Mouse (Mus musculus): ENCODE measurements at regions not wholly inside any gene's neighbourhood (a gene's known extent, or its start where the extent isn't known, plus 50 kb on each side); places are given as distances from the start of the nearest gene placed in this dataset.

GRCm38 (mm10) chr10:96724436-96725175 is 107.8 kb downstream of the Btg1 start:
- no peak for DNase-seq (ENCODE audit: low read depth)

DNA sequence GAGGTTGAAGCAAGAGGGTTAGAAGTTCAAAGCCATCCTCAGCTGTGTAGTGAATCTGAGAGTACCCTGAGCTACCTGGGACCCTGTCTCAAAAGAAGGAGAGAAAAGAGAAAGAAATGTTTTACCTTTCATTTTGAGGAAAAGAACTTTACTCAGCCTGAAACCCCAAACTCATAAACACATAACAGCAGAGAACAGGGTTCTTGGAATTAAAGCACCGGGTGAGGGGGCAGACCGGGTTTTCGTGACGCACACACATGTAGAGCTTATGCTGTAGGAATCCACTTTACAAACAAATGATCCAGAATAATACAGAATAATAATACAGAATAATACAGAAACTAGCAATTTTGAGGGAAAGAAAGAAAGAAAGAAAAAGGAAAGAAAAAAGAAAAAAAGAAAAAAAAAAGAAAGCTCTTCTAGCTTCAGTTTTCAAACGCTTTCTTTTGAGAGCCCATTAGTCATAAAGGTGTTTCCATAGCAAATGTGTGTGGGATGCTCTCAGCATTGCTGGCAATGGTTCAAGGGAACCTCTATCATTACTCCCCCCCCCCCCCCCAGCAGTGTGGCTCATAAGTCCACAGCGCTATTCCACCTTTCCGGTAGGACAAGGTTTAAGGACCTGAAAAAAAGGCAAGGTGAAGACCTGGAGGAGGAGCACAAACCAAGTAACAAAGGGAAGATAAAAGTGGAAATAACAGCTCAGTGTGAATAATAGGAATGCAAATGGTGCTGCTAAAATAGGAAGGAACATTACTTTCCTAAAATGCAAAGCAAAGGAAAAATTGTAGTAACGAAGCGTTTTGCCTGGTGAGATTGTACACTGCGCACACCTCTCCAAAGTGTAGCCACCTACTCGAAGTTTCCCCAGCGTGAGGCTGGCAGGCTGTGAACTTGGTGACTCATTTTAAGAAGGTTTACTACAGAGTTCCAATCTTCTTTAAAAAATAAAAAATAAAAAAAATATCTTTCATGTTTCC is 110.3 kb downstream of the Btg1 start:
- no peak for DNase-seq (ENCODE audit: low read depth)

DNA sequence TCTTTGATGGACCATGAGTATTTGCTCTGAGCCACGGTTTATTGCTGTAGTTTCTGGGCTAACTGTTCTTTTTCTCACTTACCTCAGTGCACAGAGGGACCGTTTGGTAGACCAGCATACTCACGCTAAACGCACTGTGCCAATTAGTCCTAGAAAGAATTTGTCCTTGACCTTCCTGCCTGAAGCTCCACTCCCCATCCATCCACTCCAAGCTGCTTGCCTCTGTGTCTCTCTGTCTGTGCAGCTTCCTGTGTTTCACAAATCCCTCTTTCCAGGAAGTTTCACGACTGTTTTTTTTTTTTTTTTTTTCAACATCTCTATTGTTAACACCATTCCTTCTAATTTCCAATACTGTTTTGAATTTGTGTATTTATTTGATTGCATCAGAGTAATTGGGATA is 116.8 kb downstream of the Btg1 start:
- no peak for DNase-seq (ENCODE audit: low read depth)

GRCm38 (mm10) chr10:96735146-96735545 is 118.3 kb downstream of the Btg1 start:
- DNase-seq (ENCODE audit: low read depth), result no peak

DNA sequence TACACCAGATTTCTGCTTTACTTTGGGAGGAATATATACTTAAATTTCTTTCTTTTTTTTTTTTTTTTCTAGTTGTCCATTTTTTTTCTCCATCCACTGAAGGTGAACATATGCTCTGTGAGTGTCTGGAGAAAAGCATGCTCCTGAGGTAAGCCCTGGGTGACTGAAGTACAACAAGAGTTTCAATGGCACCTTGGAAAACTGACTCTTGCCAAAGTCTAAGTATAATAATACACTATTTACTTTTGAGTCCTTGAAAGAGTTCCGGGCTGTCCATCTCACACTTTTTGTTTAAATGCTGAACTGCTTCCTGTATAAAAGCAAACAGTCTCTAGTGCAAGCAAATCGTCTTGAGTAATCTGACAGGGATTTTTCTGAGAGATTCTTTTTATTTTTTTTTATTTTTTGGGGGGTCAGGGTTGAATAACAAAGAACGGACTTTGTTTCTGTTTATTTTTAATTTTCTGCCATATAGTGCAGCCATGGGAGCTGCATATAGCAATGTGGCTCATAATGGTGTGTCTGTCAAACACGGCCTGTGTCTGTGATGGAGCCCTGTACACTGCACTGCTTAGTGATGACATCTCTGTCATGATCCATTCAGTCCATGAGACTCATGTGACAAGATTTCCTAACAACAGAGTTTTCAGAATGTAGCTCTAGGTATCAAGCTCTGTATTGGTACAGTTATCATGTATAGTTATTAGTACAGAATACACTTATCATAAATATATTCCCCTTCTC is 119.3 kb downstream of the Btg1 start:
- DNase-seq (ENCODE audit: low read depth), result no peak

DNA sequence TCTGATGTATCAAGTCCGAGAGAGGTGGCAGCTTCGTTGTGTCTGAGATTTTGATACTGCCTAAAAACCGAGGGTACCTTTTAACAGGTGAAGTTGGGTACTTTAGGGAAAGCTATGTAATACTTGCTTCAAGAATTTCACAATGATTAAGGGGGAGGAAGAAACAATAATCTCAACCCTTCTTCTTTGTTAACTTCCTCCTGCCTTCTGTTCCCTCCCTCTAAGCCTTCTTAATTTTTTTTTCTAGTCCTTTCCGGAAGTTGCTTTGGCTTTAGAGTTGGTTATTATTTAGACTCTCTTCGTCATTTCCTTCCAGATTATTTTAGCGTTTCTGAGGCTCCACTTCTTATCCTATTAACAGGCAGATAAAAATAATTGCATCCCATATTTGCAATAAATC is 121.2 kb downstream of the Btg1 start:
- no peak for DNase-seq (ENCODE audit: low read depth)

DNA sequence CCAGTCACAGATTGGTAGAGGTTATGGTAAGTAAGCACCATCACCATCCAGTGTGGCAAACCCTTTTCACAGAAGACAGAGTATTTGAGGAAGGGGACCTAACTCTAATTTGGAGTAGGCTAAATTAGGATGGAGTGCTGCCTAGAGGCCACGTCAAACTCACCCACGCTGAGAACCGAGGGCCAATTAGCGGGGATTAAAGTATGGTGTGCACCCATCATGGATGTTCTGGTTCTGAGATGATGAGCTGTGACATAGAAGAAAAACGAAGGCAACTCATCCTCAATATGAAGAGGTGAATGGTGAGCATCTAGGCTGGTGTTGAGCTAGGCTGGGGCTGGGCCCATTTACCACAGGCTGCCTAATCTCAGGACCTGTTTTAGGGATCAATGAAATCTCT is 121.8 kb downstream of the Btg1 start:
- DNase-seq (ENCODE audit: low read depth), result no peak

- DNase-seq (ENCODE audit: low read depth), result no peak
These were observed 127.5 kb downstream of the Btg1 start for GRCm38 (mm10) chr10:96744167-96744777.

- no peak for DNase-seq (ENCODE audit: low read depth)
These were observed 130.3 kb downstream of the Btg1 start for GRCm38 (mm10) chr10:96747015-96747663.

GRCm38 (mm10) chr10:96750861-96751260 is 134.1 kb downstream of the Btg1 start:
- DNase-seq (ENCODE audit: low read depth), result no peak

GRCm38 (mm10) chr10:96751580-96752264 is 134.9 kb downstream of the Btg1 start:
- DNase-seq (ENCODE audit: low read depth), result no peak

GRCm38 (mm10) chr10:96752531-96752930 is 135.7 kb downstream of the Btg1 start:
- no peak for DNase-seq (ENCODE audit: low read depth)

- DNase-seq (ENCODE audit: low read depth), result no peak
These were observed 136.7 kb downstream of the Btg1 start for GRCm38 (mm10) chr10:96753521-96753920.

DNA sequence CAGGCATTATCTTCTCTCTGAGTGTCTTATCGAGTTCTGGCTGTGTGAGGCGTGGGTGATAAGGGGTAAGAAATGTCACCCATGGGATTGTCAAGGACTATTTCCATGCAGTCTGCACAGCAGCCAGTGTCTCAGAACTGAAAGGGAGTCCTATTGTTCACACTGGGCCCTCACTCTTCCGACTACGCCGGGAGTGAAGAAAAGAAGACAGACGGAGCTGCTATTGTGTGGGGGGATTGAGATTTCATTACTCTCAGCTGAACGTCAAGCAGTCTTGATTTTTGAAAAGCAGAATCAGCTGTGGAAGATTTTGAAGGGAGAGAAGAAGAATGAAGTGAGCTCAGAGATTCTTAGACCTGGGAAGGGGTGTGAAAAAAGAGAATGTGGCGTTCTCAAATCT is 138.9 kb downstream of the Btg1 start:
- no peak for DNase-seq (ENCODE audit: low read depth)

- no peak for DNase-seq (ENCODE audit: low read depth)
These were observed 139.7 kb downstream of the Btg1 start for GRCm38 (mm10) chr10:96756355-96757084.

DNA sequence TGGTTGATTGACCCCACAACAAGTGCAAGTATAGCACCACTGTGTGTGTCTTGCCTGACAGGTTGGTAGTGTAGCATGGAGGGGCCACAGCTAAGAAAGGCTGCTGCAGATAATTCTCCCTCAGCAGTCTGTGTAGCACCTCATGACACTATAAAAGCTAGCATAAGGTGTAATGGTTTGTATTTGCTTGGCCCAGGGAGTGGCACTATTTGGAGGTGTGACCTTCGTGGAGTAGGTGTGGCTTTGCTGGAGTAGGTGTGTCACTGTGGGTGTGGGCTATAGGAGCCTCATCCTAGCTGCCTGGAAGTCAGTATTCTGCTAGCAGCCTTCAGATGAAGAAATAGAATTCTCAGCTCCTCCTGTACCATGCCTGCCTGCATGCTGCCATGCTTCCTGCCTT is 140.5 kb downstream of the Btg1 start:
- DNase-seq (ENCODE audit: low read depth), result no peak

- DNase-seq (ENCODE audit: low read depth), result no peak
These were observed 144.8 kb downstream of the Btg1 start for GRCm38 (mm10) chr10:96761601-96762000.

GRCm38 (mm10) chr10:96765626-96766025 is 148.8 kb downstream of the Btg1 start:
- DNase-seq (ENCODE audit: low read depth), result no peak

GRCm38 (mm10) chr10:96778220-96778619 is 161.4 kb downstream of the Btg1 start:
- no peak for DNase-seq (ENCODE audit: low read depth)

GRCm38 (mm10) chr10:96783966-96784365 is 167.2 kb downstream of the Btg1 start:
- no peak for DNase-seq (ENCODE audit: low read depth)
